Mouse (Mus musculus): Measurements from ENCODE around the gene Trim67. TPM values are rescaled to one million over a fixed set of nuclear protein-coding genes. Genes with fewer than 3 reads are reported as not detected.

The Trim67 gene
- polyA plus RNA-seq, 1 experiment from 2014 or later = 0.05 TPM

DNA sequence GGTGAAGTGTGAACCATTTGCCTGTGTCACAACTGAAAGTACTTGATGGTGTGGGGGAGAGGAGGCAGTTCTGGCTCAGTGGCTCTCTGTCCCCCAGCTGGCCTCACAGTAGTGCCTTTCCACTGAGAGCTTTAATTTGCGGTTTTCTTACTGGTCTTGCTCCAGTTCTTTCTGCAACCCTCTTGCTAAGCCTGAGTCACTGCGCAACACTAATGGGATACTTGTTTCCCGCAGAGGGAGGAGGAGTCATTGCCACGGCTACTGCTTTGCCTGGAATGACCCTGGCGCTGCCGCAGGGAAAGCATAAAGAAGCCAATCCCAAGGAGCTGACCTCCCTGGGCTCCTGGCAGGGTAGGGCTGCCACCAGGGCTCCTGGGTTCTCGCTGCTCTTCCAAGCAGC, 33.8 kb downstream of the Trim67 start:
- ATAC-seq (ENCODE audit: low FRiP score, low TSS enrichment) = peak; percentile 84
- H3K4me2 ChIP-seq (replicated peaks; ENCODE audit: low read depth, low read length) = peak overlapping the region; percentile 27
- H3K36me3 ChIP-seq (ENCODE audit: insufficient read depth, low read length) = no peaks in the 10 kb centered on the region
- H3K4me1 ChIP-seq (ENCODE audit: insufficient read depth, low read length) = peaks cover 12% of the 10 kb centered on the region
- no peaks in the 10 kb centered on the region for H3K27me3 ChIP-seq (ENCODE audit: insufficient read depth, low read length)
- H3K4me3 ChIP-seq (ENCODE audit: low read length) = no peak overlapping the region
- 11% methylated on average over 7 of the region's 7 CpGs for WGBS
- H3K9ac ChIP-seq (replicated peaks; ENCODE audit: low read length) = peak overlapping the region; percentile 40; the same call in 1 of the 2 replicates
- H3K27ac ChIP-seq (ENCODE audit: low read length) = peak overlapping the region; percentile 75
- no peaks in the 10 kb centered on the region for H3K9me3 ChIP-seq (ENCODE audit: low read length)

DNA sequence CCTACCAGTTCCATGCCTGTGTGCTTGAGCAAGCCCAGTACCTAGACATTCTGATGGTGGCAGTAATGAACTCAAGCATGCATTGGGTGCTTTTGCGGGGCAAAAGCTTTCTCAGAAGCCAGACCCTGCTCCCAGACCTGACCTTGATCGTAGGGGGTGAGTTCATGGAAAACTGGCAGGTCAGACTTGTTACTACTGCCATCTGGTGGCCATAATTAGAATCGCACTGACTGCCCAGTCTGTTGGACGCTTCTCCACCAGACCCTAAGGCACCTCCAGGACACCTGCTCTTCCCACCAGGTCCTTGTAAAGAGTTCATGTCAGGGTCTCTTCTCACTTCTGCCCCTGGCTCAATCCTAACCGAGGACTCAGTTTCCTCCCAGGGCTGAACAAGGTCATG, 34.5 kb downstream of the Trim67 start:
- ATAC-seq (ENCODE audit: low FRiP score, low TSS enrichment) = no peak
- peaks cover 12% of the 10 kb centered on the region for H3K4me1 ChIP-seq (ENCODE audit: insufficient read depth, low read length)
- WGBS = 4% methylated on average over 5 of the region's 5 CpGs
- H3K27me3 ChIP-seq (ENCODE audit: insufficient read depth, low read length) = no peaks in the 10 kb centered on the region
- H3K27ac ChIP-seq (ENCODE audit: low read length) = peak overlapping the region; percentile 75
- peak overlapping the region; percentile 27; the same call in 1 of the 2 replicates for H3K4me2 ChIP-seq (replicated peaks; ENCODE audit: low read depth, low read length)
- H3K9me3 ChIP-seq (ENCODE audit: low read length) = no peaks in the 10 kb centered on the region
- no peaks in the 10 kb centered on the region for H3K36me3 ChIP-seq (ENCODE audit: insufficient read depth, low read length)
- no peak overlapping the region for H3K4me3 ChIP-seq (ENCODE audit: low read length)
- no peak overlapping the region for H3K9ac ChIP-seq (replicated peaks; ENCODE audit: low read length)

DNA sequence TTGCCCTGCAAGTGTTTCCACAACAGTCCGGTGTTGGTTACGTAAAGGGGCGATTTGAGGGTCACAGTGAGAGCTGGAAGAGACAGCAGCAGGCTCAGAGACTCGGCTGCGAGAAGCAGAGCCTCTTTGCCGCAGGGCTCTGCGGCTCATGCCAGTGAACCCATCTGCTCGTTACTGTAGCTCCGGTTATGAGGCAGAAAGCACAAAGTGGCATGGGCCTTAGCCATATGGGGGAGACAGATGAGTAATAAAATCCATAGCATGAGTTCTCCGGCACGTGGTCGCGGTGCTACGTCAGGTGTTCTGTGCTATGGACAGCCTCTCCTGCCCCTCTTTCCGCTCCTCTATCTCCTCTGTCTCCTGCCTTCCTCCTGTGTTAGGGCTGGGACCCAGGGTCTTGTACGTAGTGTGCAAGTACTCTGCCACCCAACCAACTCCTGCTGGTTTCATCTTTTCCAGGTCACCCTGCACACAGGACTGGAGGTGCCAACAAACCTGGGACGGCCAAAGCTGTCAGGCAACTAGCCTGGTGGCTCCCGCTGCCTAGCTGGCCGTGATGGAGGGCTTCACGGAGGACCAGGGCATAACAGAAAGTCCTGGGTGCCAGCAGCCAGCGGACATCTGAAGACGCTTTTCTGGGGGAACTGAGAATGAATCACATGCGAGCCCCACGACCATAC, 35.8 kb downstream of the Trim67 start:
- Histone ChIP-seq H3K9ac (replicated peaks; ENCODE audit: low read length) (no peak overlapping the region), H3K4me1 (ENCODE audit: insufficient read depth, low read length) (peaks cover 14% of the 10 kb centered on the region), H3K9me3 (ENCODE audit: low read length) (no peaks in the 10 kb centered on the region), H3K4me3 (ENCODE audit: low read length) (no peak overlapping the region), H3K36me3 (ENCODE audit: insufficient read depth, low read length) (no peaks in the 10 kb centered on the region), H3K27me3 (ENCODE audit: insufficient read depth, low read length) (no peaks in the 10 kb centered on the region), H3K4me2 (replicated peaks; ENCODE audit: low read depth, low read length) (no peak overlapping the region), H3K27ac (ENCODE audit: low read length) (no peak overlapping the region)
- no peak for ATAC-seq (ENCODE audit: low FRiP score, low TSS enrichment)
- 82% methylated on average over 24 of the region's 24 CpGs for WGBS

DNA sequence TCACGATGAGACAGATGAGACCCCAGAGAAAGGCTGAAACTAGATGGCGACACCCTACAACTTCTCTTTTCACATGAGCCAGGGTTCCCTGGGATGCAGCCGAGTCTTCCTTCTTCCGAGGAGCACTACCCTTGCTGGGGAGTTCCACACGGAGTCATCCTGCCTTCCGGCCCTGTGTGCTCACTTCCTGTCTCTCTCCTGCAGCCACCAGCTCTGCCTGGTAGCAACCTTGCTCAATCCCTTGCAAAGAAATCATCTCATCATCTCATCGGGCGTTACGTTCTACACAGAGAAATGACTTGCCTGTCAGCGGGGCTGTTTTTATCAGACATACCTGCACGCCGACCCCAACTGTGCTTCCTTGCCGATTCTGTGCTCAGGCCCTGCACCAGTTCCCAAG, 37.2 kb downstream of the Trim67 start:
- Histone ChIP-seq H3K4me2 (replicated peaks; ENCODE audit: low read depth, low read length) (no peak overlapping the region), H3K27ac (ENCODE audit: low read length) (no peak overlapping the region), H3K36me3 (ENCODE audit: insufficient read depth, low read length) (no peaks in the 10 kb centered on the region), H3K9ac (replicated peaks; ENCODE audit: low read length) (no peak overlapping the region), H3K4me3 (ENCODE audit: low read length) (no peak overlapping the region), H3K27me3 (ENCODE audit: insufficient read depth, low read length) (no peaks in the 10 kb centered on the region), H3K9me3 (ENCODE audit: low read length) (no peaks in the 10 kb centered on the region), H3K4me1 (ENCODE audit: insufficient read depth, low read length) (peaks cover 18% of the 10 kb centered on the region)
- no peak for ATAC-seq (ENCODE audit: low FRiP score, low TSS enrichment)
- 72% methylated on average over 13 of the region's 13 CpGs for WGBS

DNA sequence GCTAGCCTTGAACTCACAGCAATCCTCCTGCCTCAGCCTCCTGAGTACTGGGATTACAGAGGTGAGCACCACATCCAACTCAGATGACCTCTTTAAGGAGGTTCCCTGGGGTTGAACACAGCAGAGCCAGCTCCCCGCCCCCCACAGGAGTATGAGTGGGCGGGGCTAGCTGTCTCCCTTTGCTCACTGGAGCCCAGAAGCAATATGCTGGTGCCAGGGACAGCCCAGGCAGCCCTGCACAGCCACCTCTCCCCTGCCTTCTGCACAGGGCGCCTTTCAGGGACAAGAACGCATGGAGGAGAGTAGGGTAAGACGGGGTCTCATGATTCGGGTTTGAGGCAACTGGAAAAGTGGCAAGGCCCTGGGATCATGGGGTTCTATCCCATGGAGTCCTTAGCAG, 38.6 kb downstream of the Trim67 start:
- 75% methylated on average over 6 of the region's 6 CpGs for WGBS
- ATAC-seq (ENCODE audit: low FRiP score, low TSS enrichment) = no peak
- peaks cover 14% of the 10 kb centered on the region for H3K4me1 ChIP-seq (ENCODE audit: insufficient read depth, low read length)
- no peak overlapping the region for H3K4me3 ChIP-seq (ENCODE audit: low read length)
- no peaks in the 10 kb centered on the region for H3K27me3 ChIP-seq (ENCODE audit: insufficient read depth, low read length)
- no peaks in the 10 kb centered on the region for H3K36me3 ChIP-seq (ENCODE audit: insufficient read depth, low read length)
- no peaks in the 10 kb centered on the region for H3K9me3 ChIP-seq (ENCODE audit: low read length)
- H3K4me2 ChIP-seq (replicated peaks; ENCODE audit: low read depth, low read length) = no peak overlapping the region
- H3K9ac ChIP-seq (replicated peaks; ENCODE audit: low read length) = no peak overlapping the region
- H3K27ac ChIP-seq (ENCODE audit: low read length) = no peak overlapping the region

DNA sequence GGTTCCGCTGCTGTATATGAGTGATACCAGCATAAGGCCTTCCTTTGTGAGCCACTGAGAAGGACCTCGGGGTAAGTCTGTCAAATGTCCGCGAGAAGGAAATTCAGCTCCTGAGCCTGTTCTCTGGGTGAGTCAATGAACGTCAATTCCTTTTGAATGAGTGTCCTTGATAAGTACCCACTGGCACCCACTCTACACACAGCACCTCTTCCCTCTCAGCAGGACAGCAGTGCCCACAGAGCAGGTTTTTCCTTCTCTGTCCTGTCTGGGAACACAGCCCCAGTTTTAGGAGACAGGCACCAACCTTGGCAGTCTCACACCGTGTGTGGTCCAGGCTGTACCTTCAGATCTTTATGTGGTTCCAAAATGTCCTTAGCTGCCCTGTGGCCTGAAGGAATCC, 39.0 kb downstream of the Trim67 start:
- Histone ChIP-seq H3K4me2 (replicated peaks; ENCODE audit: low read depth, low read length) (no peak overlapping the region), H3K27me3 (ENCODE audit: insufficient read depth, low read length) (no peaks in the 10 kb centered on the region), H3K4me1 (ENCODE audit: insufficient read depth, low read length) (peaks cover 11% of the 10 kb centered on the region), H3K36me3 (ENCODE audit: insufficient read depth, low read length) (no peaks in the 10 kb centered on the region), H3K4me3 (ENCODE audit: low read length) (no peak overlapping the region), H3K9me3 (ENCODE audit: low read length) (no peaks in the 10 kb centered on the region), H3K27ac (ENCODE audit: low read length) (no peak overlapping the region), H3K9ac (replicated peaks; ENCODE audit: low read length) (no peak overlapping the region)
- ATAC-seq (ENCODE audit: low FRiP score, low TSS enrichment) = no peak
- 85% methylated on average over 6 of the region's 6 CpGs for WGBS

DNA sequence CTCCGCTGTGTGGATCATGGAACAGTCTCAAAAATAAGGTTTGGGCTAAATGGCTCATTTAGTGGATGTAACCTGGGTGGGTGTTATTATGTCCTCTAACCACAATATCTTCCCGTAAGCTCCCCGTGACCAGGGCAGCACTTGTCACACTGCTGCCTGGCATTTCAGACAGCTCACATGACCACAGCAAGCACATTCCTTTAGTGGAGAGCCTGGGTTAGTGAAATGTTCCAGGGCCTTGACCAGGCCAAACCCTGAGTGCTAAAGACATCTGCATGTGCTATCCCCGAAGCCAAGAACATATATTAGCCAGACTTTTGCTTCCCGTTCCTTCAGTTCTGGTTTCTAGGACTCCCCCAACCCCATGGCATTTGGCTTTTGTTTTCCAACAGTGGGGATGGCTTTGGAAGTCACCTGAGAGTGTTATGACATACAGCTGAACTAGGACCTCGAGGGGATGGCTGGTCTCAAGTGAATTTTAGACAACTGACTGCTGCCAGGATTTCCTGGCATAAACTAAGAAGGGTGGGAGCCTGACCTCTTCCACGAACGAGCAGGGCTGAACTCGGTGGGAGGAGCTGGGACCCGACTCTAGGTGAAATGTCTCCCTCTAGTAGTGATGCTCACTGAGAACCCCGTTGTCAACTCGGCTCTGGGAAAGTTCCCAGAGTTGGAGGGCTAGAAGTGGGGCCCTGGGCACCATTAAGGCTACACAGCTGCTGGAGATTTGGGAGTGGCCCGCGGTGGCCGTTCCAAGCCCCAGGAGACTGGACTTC, 40.7 kb downstream of the Trim67 start:
- H3K4me1 ChIP-seq (ENCODE audit: insufficient read depth, low read length) = peaks cover 6% of the 10 kb centered on the region; the same call in 1 of the 2 replicates
- no peaks in the 10 kb centered on the region for H3K9me3 ChIP-seq (ENCODE audit: low read length)
- H3K36me3 ChIP-seq (ENCODE audit: insufficient read depth, low read length) = peaks cover 7% of the 10 kb centered on the region
- no peak overlapping the region for H3K9ac ChIP-seq (replicated peaks; ENCODE audit: low read length)
- H3K4me2 ChIP-seq (replicated peaks; ENCODE audit: low read depth, low read length) = peak overlapping the region; percentile 44
- H3K27ac ChIP-seq (ENCODE audit: low read length) = peak overlapping the region; percentile 74
- ATAC-seq (ENCODE audit: low FRiP score, low TSS enrichment) = no peak
- H3K27me3 ChIP-seq (ENCODE audit: insufficient read depth, low read length) = no peaks in the 10 kb centered on the region
- H3K4me3 ChIP-seq (ENCODE audit: low read length) = peak overlapping the region; percentile 1; the same call in 1 of the 2 replicates
- WGBS = 28% methylated on average over 15 of the region's 15 CpGs

DNA sequence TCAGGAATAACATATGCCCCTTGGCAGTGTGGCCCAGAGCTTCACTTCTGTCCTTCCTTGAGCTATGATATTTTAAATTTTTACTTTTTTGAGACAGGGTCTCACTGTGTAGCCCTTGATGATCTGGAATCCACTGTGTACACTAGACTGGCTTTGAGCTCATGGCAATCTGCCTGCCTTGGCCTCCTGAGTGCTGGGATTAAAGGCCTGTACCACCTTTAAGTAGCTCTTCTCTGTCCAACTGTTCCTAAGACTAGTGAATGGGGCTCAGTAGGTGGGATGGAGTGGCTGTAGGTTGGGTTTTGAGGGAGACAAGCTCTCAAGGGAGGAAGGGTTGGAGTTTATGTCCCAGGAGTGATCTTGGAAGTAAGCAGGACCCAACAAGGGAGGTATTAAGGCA, 43.0 kb downstream of the Trim67 start:
- no peak overlapping the region for H3K9ac ChIP-seq (replicated peaks; ENCODE audit: low read length)
- H3K27ac ChIP-seq (ENCODE audit: low read length) = no peak overlapping the region
- peaks cover 6% of the 10 kb centered on the region; the same call in 1 of the 2 replicates for H3K4me1 ChIP-seq (ENCODE audit: insufficient read depth, low read length)
- H3K4me2 ChIP-seq (replicated peaks; ENCODE audit: low read depth, low read length) = no peak overlapping the region
- no peak overlapping the region for H3K4me3 ChIP-seq (ENCODE audit: low read length)
- peaks cover 27% of the 10 kb centered on the region for H3K36me3 ChIP-seq (ENCODE audit: insufficient read depth, low read length)
- no peak for ATAC-seq (ENCODE audit: low FRiP score, low TSS enrichment)
- H3K9me3 ChIP-seq (ENCODE audit: low read length) = no peaks in the 10 kb centered on the region
- H3K27me3 ChIP-seq (ENCODE audit: insufficient read depth, low read length) = no peaks in the 10 kb centered on the region

DNA sequence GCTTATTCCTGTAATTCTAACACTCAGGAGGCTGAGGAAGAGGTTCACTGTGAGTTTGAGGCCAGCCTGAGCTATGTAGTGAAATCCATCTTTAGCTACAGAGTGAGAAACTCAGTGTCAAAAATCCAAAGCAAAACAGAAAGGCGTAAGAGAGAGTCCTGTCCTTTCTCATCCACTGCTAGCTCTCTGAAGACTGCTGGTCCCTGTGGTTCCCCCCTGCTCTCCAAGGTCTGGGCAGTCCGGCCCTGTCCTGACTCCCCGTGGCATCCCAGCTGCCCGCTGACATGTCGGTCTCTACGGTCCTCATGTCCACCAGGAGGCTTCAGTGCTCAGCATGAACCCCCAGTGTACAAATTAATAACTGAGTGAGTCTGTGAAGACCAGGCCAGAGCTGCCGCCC, 43.4 kb downstream of the Trim67 start:
- no peak overlapping the region for H3K4me2 ChIP-seq (replicated peaks; ENCODE audit: low read depth, low read length)
- H3K9ac ChIP-seq (replicated peaks; ENCODE audit: low read length) = no peak overlapping the region
- no peaks in the 10 kb centered on the region for H3K9me3 ChIP-seq (ENCODE audit: low read length)
- no peak for ATAC-seq (ENCODE audit: low FRiP score, low TSS enrichment)
- H3K4me3 ChIP-seq (ENCODE audit: low read length) = no peak overlapping the region
- H3K36me3 ChIP-seq (ENCODE audit: insufficient read depth, low read length) = peaks cover 31% of the 10 kb centered on the region
- 82% methylated on average over 7 of the region's 7 CpGs for WGBS
- peaks cover 6% of the 10 kb centered on the region; the same call in 1 of the 2 replicates for H3K4me1 ChIP-seq (ENCODE audit: insufficient read depth, low read length)
- H3K27ac ChIP-seq (ENCODE audit: low read length) = no peak overlapping the region
- H3K27me3 ChIP-seq (ENCODE audit: insufficient read depth, low read length) = no peaks in the 10 kb centered on the region

DNA sequence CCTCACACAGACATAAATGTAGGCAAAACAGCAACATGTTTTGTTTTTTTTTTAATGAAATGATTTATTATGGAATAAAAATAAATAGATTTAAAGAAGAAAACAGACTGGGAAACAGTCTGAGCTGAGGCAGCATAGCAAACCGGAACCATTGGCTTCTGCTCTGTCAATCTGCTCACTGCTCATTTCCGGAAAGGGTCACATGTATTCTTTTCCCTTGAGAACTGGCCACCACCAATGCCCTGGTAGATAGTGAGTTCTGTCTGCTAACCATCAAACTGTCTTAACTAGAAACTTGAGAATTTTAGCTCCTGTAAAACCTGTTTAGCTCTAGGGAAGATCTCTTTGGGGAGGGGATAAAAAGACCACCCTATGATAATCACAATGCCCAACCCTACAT, 44.0 kb downstream of the Trim67 start:
- Histone ChIP-seq H3K4me1 (ENCODE audit: insufficient read depth, low read length) (peaks cover 6% of the 10 kb centered on the region; the same call in 1 of the 2 replicates), H3K4me3 (ENCODE audit: low read length) (no peak overlapping the region), H3K4me2 (replicated peaks; ENCODE audit: low read depth, low read length) (no peak overlapping the region), H3K36me3 (ENCODE audit: insufficient read depth, low read length) (peaks cover 35% of the 10 kb centered on the region), H3K9ac (replicated peaks; ENCODE audit: low read length) (no peak overlapping the region), H3K9me3 (ENCODE audit: low read length) (no peaks in the 10 kb centered on the region), H3K27me3 (ENCODE audit: insufficient read depth, low read length) (no peaks in the 10 kb centered on the region), H3K27ac (ENCODE audit: low read length) (no peak overlapping the region)
- 76% methylated on average over 2 of the region's 2 CpGs for WGBS
- no peak for ATAC-seq (ENCODE audit: low FRiP score, low TSS enrichment)

All from kidney, embryonic 16.5 days (tissue).